Mouse (Mus musculus) ES-E14 (cell line): Measurements from ENCODE around the gene Ppp2r3a. TPM values are rescaled to one million over a fixed set of nuclear protein-coding genes. Genes with fewer than 3 reads are reported as not detected.

ENCODE experiments used
- DNase-seq: peaks from one replicate; pipeline ENCODE4 v3.0.0-alpha.2; 2013; ENCODE audit warnings: low read depth, low spot score
- H3K27ac ChIP-seq: 2 replicates; pipeline ENCODE4 v1.5.1; 2012; ENCODE audit warnings: low read depth, mild to moderate bottlenecking, low read length, moderate library complexity, mixed read lengths; ENCODE audit not compliant: poor library complexity, insufficient read depth, severe bottlenecking
- H3K36me3 ChIP-seq: 2 replicates; pipeline ENCODE4 v1.6.1; 2012; ENCODE audit warnings: mild to moderate bottlenecking, low read length, moderate library complexity, mixed read lengths; ENCODE audit not compliant: control insufficient read depth, poor library complexity, insufficient read depth, severe bottlenecking
- H3K4me1 ChIP-seq, 2 experiments: fragments of 150-350 bp in 1 of 2; sonication (generic) in 1 of 2; 2 replicates each; pipeline ENCODE4 v1.6.1; 2012; ENCODE audit warnings: low read length in 2 of 2, mild to moderate bottlenecking in 1 of 2, mixed read lengths in 1 of 2; ENCODE audit not compliant: control insufficient read depth in 2 of 2, insufficient read depth in 2 of 2, poor library complexity in 1 of 2
- H3K4me3 ChIP-seq, 2 experiments: fragments of 150-350 bp in 1 of 2; sonication (generic) in 1 of 2; 2 replicates each; pipeline ENCODE4 v1.5.1; 2012; ENCODE audit warnings: low read length in 2 of 2, low read depth in 1 of 2, mild to moderate bottlenecking in 1 of 2, mixed read lengths in 1 of 2; ENCODE audit not compliant: insufficient read depth in 1 of 2, poor library complexity in 1 of 2, severe bottlenecking in 1 of 2
- H3K9ac ChIP-seq: 2 replicates; pipeline ENCODE4 v1.6.1; 2012; ENCODE audit warnings: low read depth, mild to moderate bottlenecking, low read length, mixed read lengths; ENCODE audit not compliant: poor library complexity, insufficient read depth, severe bottlenecking
- H3K9me3 ChIP-seq: fragments of 150-350 bp; sonication (generic); 2 replicates; pipeline ENCODE4 v1.6.1; 2012; ENCODE audit warnings: low read depth, mild to moderate bottlenecking, low read length; ENCODE audit not compliant: control insufficient read depth, insufficient read depth
- CHD2 ChIP-seq: IDR thresholded peaks from 2 replicates; pipeline ENCODE4 v1.6.1; 2014; ENCODE audit warnings: mild to moderate bottlenecking, low read depth, low read length, inconsistent platforms
- HCFC1 ChIP-seq: IDR thresholded peaks from 2 replicates; pipeline ENCODE4 v1.6.1; 2012; ENCODE audit warnings: low read length, inconsistent platforms, borderline replicate concordance; ENCODE audit not compliant: insufficient read depth
- MAFK ChIP-seq: IDR thresholded peaks from 2 replicates; pipeline ENCODE4 v1.6.1; 2014; ENCODE audit warnings: mild to moderate bottlenecking, low read depth, low read length, inconsistent platforms; ENCODE audit not compliant: insufficient read depth
- ZC3H11A ChIP-seq: IDR thresholded peaks from 2 replicates; pipeline ENCODE4 v1.6.1; 2012; ENCODE audit warnings: low read depth, mild to moderate bottlenecking, inconsistent platforms, low read length, borderline replicate concordance
- ZNF384 ChIP-seq: IDR thresholded peaks from 2 replicates; pipeline ENCODE4 v1.6.1; 2012; ENCODE audit warnings: low read depth, low read length, inconsistent platforms
- in situ Hi-C, 2 experiments: fragments of 600-800 bp; cut with MboI; formaldehyde crosslinking; loops; one replicate each; pipeline ENCODE4 v1.15.1; 2025; ENCODE audit warnings: low sequenced_read_pairs in 2 of 2, inconsistent platforms in 1 of 2; ENCODE audit not compliant: unreplicated experiment in 2 of 2
- total RNA-seq: library from RNA; depleted of rRNA; stranded (reverse); fragments of 300-350 nt; gene quantifications from 2 replicates; pipeline ENCODE4 v1.2.3, GENCODE M21; 2012

The Ppp2r3a gene
- total RNA-seq, 1 experiment = 4.1 TPM

- H3K9ac ChIP-seq = no peak overlapping the region
- in situ Hi-C loops = no loop called here
- H3K9me3 ChIP-seq = no peaks in the 10 kb centered on the region
- no peak overlapping the region for H3K4me3 ChIP-seq
- no peak for DNase-seq
- H3K27ac ChIP-seq = no peak overlapping the region
- H3K4me1 ChIP-seq = no peaks in the 10 kb centered on the region
- TF ChIP-seq ZNF384 = no peak
- no peak for TF ChIP-seq MAFK
- no peak for TF ChIP-seq ZC3H11A
- TF ChIP-seq CHD2 = no peak
- TF ChIP-seq HCFC1 = no peak
- H3K36me3 ChIP-seq = no peaks in the 10 kb centered on the region
Measured at GRCm38 (mm10) chr9:101114182-101114884, 137.3 kb downstream of the Ppp2r3a start.

GRCm38 (mm10) chr9:101113317-101113716, 138.3 kb downstream of the Ppp2r3a start:
- H3K36me3 ChIP-seq = no peaks in the 10 kb centered on the region
- H3K9me3 ChIP-seq = no peaks in the 10 kb centered on the region
- in situ Hi-C loops = no loop called here
- no peak for TF ChIP-seq ZC3H11A
- no peak for TF ChIP-seq ZNF384
- no peak for TF ChIP-seq MAFK
- H3K27ac ChIP-seq = no peak overlapping the region
- no peak for DNase-seq
- no peaks in the 10 kb centered on the region for H3K4me1 ChIP-seq
- H3K4me3 ChIP-seq = no peak overlapping the region
- H3K9ac ChIP-seq = no peak overlapping the region

DNA sequence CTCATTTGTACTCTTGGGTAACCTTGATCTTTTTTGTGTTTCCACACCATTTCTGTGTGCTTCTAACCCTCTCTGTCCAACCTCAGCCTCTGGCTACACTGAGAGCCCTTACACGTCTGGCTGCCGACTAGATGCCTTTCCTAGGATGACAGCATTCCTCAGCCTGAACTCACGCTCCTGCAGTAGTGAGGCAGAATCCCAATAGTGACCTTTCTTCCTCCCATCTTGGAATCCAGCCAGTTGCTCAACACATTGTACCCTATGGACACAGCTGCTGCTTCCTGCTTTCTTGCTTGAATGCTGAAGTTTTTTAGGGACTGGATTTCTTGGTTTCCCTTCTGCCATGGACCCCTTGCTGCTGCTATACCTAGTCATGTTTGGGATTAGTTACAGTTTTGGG, 141.6 kb downstream of the Ppp2r3a start:
- H3K36me3 ChIP-seq = no peaks in the 10 kb centered on the region; the same call in 1 of the 2 replicates
- H3K27ac ChIP-seq = no peak overlapping the region
- no peak overlapping the region for H3K9ac ChIP-seq
- DNase-seq = no peak
- TF ChIP-seq CHD2 (no peak), ZNF384 (no peak), ZC3H11A (no peak), HCFC1 (no peak), MAFK (no peak)
- no peak overlapping the region for H3K4me3 ChIP-seq
- H3K9me3 ChIP-seq = no peaks in the 10 kb centered on the region
- in situ Hi-C loops = no loop called here
- H3K4me1 ChIP-seq = no peaks in the 10 kb centered on the region

GRCm38 (mm10) chr9:101107386-101107785, 144.2 kb downstream of the Ppp2r3a start:
- in situ Hi-C loops = no loop called here
- Histone ChIP-seq H3K9ac (no peak overlapping the region), H3K36me3 (peaks cover 2% of the 10 kb centered on the region), H3K9me3 (no peaks in the 10 kb centered on the region), H3K4me1 (no peaks in the 10 kb centered on the region), H3K27ac (no peak overlapping the region), H3K4me3 (no peak overlapping the region)
- TF ChIP-seq HCFC1 (no peak), CHD2 (no peak), MAFK (no peak)
- no peak for DNase-seq

DNA sequence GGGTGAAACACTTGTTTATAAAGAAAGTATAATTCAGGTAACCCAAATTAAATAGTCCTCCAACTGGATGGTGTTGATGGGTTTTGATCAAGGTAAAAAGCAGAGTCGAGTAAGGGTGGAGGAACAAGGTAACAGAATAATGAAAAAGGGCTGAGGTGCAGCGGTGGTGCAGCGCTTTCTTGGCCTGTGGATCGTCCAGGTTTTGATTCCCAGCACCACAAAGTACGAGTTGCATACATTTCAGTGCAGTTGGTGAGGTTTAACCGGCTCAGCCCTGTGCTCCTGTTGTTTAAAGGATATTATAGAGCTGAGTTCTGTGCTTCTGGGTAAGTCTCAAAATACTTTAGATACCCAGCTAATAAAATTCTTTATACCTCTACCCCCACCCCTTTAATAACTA, 145.9 kb downstream of the Ppp2r3a start:
- no peak overlapping the region for H3K4me3 ChIP-seq
- in situ Hi-C loops = no loop called here
- no peak overlapping the region for H3K27ac ChIP-seq
- no peak for DNase-seq
- H3K9me3 ChIP-seq = no peaks in the 10 kb centered on the region
- no peak overlapping the region for H3K9ac ChIP-seq
- peaks cover 8% of the 10 kb centered on the region for H3K36me3 ChIP-seq
- TF ChIP-seq HCFC1 = no peak
- TF ChIP-seq MAFK = no peak
- no peak for TF ChIP-seq ZNF384
- TF ChIP-seq CHD2 = no peak
- no peak for TF ChIP-seq ZC3H11A
- 0 out of 4 replicates have a peak, but pooled peaks cover 0 to 2% of the 10 kb centered on the region in 2 experiments for H3K4me1 ChIP-seq
